Mouse (Mus musculus): ENCODE data around the gene Trim65. TPM values are rescaled to one million over a fixed set of nuclear protein-coding genes. Genes with fewer than 3 reads are reported as not detected.

Gene Trim65
- polyA plus RNA-seq, 1 experiment, result 2.9 TPM

DNA sequence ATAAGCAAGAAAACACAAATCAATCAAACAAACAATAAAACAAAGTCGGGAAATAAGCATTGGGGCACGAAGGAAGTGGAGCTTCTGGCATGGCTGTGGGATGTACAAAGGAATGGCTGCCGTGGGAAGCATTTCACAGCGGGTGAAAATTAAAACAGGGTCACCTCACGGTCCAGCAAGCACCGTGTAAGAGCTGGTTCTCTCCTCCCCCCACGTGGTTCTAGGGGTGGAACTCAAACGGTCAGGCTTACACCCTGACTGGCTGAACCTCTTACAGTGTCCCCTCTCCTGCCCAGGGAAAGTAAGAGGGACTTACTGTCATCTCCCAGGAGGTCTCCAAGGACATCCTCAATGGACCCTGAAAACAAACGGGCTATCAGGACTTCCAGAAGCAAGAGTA, 32.1 kb upstream of the Trim65 start:
- Histone ChIP-seq H3K4me3 (ENCODE audit: insufficient read depth, low read length) (no peak overlapping the region), H3K27ac (ENCODE audit: insufficient read depth, low read length) (no peak overlapping the region), H3K4me1 (ENCODE audit: control insufficient read depth, insufficient read depth, low read length) (peaks cover 4% of the 10 kb centered on the region)
- TF ChIP-seq CTCF (IDR thresholded peaks at IDR 0.05; ENCODE audit: borderline replicate concordance, insufficient read depth, low read length), result no peak
- no peak for TF ChIP-seq POLR2A (IDR thresholded peaks at IDR 0.05; ENCODE audit: low read depth, low read length)

DNA sequence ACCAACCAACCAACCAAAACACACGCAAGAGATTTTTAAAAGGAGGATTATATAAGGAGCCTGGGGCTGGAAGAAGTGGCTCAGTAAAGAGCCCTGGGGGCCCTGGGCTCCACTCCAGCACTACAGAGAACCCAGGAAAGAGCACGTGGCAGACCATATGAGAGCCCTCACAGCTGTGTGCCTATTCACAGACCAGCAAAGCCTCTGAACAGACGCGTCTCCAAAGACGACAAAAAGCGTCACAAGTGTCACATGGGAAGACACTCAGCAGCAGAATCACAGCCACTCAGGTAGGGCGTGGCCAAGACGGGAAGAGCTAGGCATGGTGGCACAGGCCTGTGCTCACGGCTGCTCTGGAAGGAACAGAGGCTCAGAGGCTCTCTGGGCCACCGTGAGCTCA, 31.2 kb upstream of the Trim65 start:
- Histone ChIP-seq H3K4me1 (ENCODE audit: control insufficient read depth, insufficient read depth, low read length) (peaks cover 4% of the 10 kb centered on the region), H3K27ac (ENCODE audit: insufficient read depth, low read length) (no peak overlapping the region), H3K4me3 (ENCODE audit: insufficient read depth, low read length) (no peak overlapping the region)
- TF ChIP-seq CTCF (IDR thresholded peaks at IDR 0.05; ENCODE audit: borderline replicate concordance, insufficient read depth, low read length) (no peak), POLR2A (IDR thresholded peaks at IDR 0.05; ENCODE audit: low read depth, low read length) (no peak)

DNA sequence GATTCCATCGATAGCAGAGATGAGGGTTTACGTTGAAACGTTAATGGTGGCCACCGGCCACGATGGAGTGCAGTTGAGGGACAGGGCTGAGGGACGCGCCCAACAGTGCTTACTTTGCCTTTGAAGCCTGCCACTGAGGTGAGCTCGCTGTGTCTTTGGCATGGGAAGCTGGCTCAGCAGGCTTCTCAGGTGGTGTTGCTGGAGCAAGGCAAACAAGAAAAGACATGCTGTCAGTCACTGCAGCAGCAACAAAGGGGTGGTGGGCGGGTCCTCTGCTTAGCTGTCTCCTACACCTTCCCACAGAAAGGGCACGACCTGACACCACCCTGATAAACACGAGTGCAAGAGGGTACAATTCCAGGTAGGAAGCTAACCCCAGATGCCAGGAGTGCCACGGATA, 30.4 kb upstream of the Trim65 start:
- Histone ChIP-seq H3K27ac (ENCODE audit: insufficient read depth, low read length) (no peak overlapping the region), H3K4me3 (ENCODE audit: insufficient read depth, low read length) (no peak overlapping the region), H3K4me1 (ENCODE audit: control insufficient read depth, insufficient read depth, low read length) (no peaks in the 10 kb centered on the region)
- TF ChIP-seq POLR2A (IDR thresholded peaks at IDR 0.05; ENCODE audit: low read depth, low read length) (no peak), CTCF (IDR thresholded peaks at IDR 0.05; ENCODE audit: borderline replicate concordance, insufficient read depth, low read length) (no peak)

DNA sequence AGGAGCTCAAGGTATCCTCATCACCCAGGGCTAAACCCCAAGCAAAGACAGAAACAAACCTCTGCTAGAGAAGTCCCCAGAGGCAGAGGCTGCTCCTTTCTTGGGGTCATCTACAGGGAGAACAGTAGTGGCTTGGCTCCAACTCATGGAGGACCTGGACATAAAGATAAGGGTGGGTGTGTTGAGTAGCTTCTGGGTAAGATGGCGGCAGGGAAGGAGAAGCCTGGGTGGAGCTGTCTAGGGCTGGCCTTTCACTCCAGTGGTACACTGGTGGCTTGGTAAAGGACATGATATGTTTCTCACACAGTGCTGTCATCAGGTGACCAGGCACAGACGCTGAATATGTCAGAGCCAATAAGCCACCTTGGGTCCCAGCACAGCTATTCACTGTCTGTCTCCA, 20.0 kb upstream of the Trim65 start:
- no peak for TF ChIP-seq CTCF (IDR thresholded peaks at IDR 0.05; ENCODE audit: borderline replicate concordance, insufficient read depth, low read length)
- TF ChIP-seq POLR2A (IDR thresholded peaks at IDR 0.05; ENCODE audit: low read depth, low read length), result no peak
- Histone ChIP-seq H3K27ac (ENCODE audit: insufficient read depth, low read length) (no peak overlapping the region), H3K4me1 (ENCODE audit: control insufficient read depth, insufficient read depth, low read length) (no peaks in the 10 kb centered on the region), H3K4me3 (ENCODE audit: insufficient read depth, low read length) (no peak overlapping the region)

DNA sequence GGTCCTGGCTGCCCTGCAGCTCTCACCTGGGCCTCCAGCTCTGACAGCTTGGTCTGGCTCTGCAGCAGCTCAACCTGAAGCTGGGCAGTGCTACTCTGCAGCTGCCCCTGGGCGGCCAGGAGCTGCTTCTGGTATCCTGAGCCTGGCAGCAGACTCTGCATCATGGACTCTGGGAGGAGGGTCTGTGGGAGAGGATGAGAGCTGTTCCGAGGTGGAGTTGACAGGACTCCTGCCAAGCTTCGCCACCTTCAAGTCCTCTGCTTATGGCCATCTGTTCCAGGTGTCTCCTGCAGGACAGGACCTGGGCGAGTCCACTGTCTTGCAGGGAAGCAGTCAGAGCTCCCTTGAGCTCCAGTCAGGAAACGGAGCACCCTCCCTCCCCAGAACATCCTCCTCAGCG, 18.4 kb upstream of the Trim65 start:
- TF ChIP-seq POLR2A (IDR thresholded peaks at IDR 0.05; ENCODE audit: low read depth, low read length), result no peak
- TF ChIP-seq CTCF (IDR thresholded peaks at IDR 0.05; ENCODE audit: borderline replicate concordance, insufficient read depth, low read length), result no peak
- Histone ChIP-seq H3K4me1 (ENCODE audit: control insufficient read depth, insufficient read depth, low read length) (no peaks in the 10 kb centered on the region), H3K4me3 (ENCODE audit: insufficient read depth, low read length) (no peak overlapping the region), H3K27ac (ENCODE audit: insufficient read depth, low read length) (no peak overlapping the region)

DNA sequence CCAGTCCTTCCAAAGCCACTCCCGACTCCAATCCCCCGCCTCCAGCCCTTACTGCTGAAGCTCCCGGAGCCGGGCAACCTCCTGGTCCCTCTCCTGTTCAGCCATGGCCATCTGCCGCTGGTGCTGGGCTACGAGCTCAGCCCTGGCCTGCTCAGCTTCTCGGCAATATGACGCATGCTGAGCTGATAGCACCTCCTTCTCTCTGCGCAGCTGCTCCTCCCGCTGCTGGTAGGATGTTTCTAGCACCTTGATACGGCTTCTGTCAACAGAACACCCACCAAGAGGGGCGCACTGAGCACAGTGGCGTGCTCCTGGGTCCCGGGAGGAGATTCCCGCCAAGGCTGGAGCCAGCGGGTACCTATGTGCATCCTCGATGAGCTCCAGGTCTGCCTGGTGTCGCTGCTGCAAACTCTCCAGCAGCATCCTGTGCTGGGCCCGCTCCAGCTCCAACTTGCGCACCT, 17.9 kb upstream of the Trim65 start:
- Histone ChIP-seq H3K4me3 (ENCODE audit: insufficient read depth, low read length) (no peak overlapping the region), H3K27ac (ENCODE audit: insufficient read depth, low read length) (no peak overlapping the region), H3K4me1 (ENCODE audit: control insufficient read depth, insufficient read depth, low read length) (no peaks in the 10 kb centered on the region)
- TF ChIP-seq POLR2A (IDR thresholded peaks at IDR 0.05; ENCODE audit: low read depth, low read length) (no peak), CTCF (IDR thresholded peaks at IDR 0.05; ENCODE audit: borderline replicate concordance, insufficient read depth, low read length) (no peak)

DNA sequence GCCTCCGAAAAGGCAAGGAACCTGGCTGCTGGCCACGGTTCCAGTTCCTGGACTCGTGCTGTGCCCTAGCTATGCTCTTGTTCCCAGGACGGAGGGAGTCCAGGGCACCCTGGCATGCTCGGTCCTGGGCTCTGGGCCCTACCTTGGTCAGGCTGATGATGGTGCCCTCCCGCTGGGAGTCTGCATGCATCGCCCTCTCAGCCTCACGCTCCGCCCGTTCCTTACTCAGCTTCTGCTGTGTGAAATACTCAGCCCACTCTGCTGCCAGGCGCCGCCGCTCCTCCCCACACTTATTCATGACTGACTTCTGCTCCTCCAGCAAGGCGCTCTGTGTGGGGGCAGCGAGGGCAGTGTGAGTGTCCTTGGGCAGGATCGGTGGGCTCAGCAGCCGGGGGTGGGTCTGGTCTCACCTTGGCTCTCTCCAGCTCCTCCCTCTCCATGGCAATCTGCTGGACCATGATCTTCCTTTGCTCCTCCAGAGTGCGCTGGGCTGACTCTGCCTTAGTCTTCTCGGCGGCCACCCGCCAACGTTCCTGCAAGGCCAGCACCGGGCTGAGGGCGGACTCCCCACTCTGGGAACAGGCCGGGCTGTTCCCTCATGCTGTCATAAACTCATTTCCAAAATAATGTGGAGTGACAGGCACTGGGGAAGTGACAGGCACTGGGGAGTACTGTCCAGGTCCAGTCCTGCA, 15.5 kb upstream of the Trim65 start:
- H3K4me3 ChIP-seq (ENCODE audit: insufficient read depth, low read length), result no peak overlapping the region
- H3K4me1 ChIP-seq (ENCODE audit: control insufficient read depth, insufficient read depth, low read length), result peaks cover 9% of the 10 kb centered on the region
- 0 out of 2 replicates have a peak overlapping the region, but pooled peaks have one; percentile 12 for H3K27ac ChIP-seq (ENCODE audit: insufficient read depth, low read length)
- no peak for TF ChIP-seq CTCF (IDR thresholded peaks at IDR 0.05; ENCODE audit: borderline replicate concordance, insufficient read depth, low read length)
- TF ChIP-seq POLR2A (IDR thresholded peaks at IDR 0.05; ENCODE audit: low read depth, low read length), result no peak

DNA sequence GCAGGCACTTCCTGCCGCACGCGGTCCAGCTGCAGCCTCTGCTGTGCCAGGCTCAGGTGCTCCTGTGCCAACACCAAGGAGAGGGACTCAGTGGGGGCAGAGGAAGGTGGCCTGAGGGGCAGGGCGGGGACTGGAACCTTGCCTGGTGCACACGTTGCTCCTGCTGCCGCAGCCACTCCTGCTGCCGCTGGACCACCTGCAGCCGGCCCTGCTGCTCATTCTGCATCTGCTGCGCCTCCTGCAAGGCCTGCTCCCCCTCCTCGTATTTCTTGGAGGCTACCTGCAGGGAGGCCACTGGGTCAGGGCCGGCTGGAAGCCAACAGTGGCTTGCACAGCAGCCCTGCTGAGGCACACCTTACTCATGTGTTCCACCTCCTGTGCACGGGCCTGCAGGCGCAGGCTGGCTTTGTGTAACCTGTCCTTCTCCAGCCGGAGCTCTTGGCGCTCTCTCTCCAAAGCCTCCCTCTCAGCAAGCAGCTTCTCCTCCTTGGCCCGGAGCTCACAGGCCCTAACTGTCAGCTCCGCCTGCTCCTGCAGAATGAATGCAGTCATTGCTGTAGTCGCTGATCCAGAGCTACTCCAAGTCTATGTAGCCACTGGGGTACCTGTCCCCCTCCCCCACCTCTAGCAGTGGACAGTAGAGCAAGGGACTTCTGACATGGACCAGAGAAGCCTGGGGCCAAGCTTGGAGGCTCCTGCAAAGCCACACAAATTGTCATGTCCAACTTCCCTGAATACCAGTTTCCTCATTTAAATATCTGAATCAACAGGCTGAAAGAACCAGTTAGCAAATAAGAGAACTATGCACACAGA, 14.8 kb upstream of the Trim65 start:
- TF ChIP-seq POLR2A (IDR thresholded peaks at IDR 0.05; ENCODE audit: low read depth, low read length), result no peak
- no peak for TF ChIP-seq CTCF (IDR thresholded peaks at IDR 0.05; ENCODE audit: borderline replicate concordance, insufficient read depth, low read length)
- peaks cover 9% of the 10 kb centered on the region for H3K4me1 ChIP-seq (ENCODE audit: control insufficient read depth, insufficient read depth, low read length)
- H3K4me3 ChIP-seq (ENCODE audit: insufficient read depth, low read length), result no peak overlapping the region
- no peak overlapping the region for H3K27ac ChIP-seq (ENCODE audit: insufficient read depth, low read length)

DNA sequence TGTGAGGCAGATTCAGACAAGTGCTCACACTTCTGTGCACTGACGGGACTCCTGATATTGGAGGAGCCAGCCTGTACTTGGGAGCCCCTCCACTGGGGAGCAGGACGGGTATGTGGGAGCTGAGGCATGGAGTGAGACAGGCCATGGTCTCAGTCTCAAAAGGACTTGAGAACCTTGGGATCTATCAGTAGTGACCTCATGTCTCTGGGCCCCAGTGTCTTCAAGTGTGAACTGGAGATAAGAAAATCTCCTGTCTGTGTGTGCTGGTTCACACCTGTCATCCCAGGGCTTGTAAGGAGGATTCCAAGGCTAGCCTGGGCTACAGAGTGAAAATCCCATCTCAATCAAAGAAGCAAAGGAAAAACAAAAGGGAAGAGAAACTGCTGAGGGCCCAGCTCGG, 12.5 kb upstream of the Trim65 start:
- Histone ChIP-seq H3K4me1 (ENCODE audit: control insufficient read depth, insufficient read depth, low read length) (peaks cover 9% of the 10 kb centered on the region), H3K4me3 (ENCODE audit: insufficient read depth, low read length) (no peak overlapping the region), H3K27ac (ENCODE audit: insufficient read depth, low read length) (no peak overlapping the region; the same call in 1 of the 2 replicates)
- no peak for TF ChIP-seq POLR2A (IDR thresholded peaks at IDR 0.05; ENCODE audit: low read depth, low read length)
- no peak for TF ChIP-seq CTCF (IDR thresholded peaks at IDR 0.05; ENCODE audit: borderline replicate concordance, insufficient read depth, low read length)
